Mouse (Mus musculus) liver, postnatal 0 days (tissue): ENCODE data around the gene Mto1.
A peak's percentile ranks its signal among the peaks of the same experiment; 100 is the strongest.

Source experiments
- CTCF ChIP-seq: sonication (generic); IDR thresholded peaks from 2 replicates; pipeline ENCODE4 v1.5.1; 2016; ENCODE audit warnings: antibody characterized with exemption, low read depth
- EP300 ChIP-seq: IDR thresholded peaks from 2 replicates; pipeline ENCODE4 v1.6.1; 2016; ENCODE audit warnings: antibody characterized with exemption, low read depth, mild to moderate bottlenecking

DNA sequence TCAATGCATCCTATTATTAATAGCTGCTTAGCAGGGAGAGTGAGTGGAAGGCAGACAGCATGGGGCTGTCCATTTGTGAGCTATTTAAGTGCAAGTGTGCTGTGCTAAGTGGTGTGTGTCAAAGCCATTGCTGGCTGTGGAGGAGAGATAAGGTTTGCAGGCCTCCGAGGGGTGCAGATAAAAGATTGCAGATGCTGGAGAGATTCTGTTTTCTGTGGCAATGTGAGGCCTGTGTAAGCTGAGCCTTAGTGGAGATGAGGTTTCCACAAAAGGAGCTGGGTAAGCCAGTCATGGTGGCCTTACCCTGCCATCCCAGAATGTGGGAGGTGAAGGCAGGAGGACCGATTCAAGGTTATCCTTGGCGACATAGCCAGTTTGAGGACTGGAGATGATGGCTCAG lies 68.1 kb downstream of the Mto1 start:
- TF ChIP-seq CTCF: no peak
- TF ChIP-seq EP300: peak; percentile 80
